Mouse (Mus musculus) Patski (cell line): ENCODE measurements at regions not wholly inside any gene's neighbourhood (a gene's known extent, or its start where the extent isn't known, plus 50 kb on each side); places are given as distances from the start of the nearest gene placed in this dataset.

Experiments
- ATAC-seq: fragments of 100-300 bp; one replicate; pipeline ENCODE4 v1.8.0; 2021
- CTCF ChIA-PET: fragments of 350-600 bp; sonication (Branson Sonifier 250); formaldehyde crosslinking; loops from one replicate; lab custom pipeline; 2022; ENCODE audit warnings: inconsistent platforms; lab: Charles Lee
- POLR2A ChIA-PET: fragments of 350-600 bp; sonication (Branson Sonifier 250); formaldehyde crosslinking; loops from one replicate; lab custom pipeline; 2022; ENCODE audit warnings: antibody characterized with exemption, inconsistent platforms; lab: Charles Lee
- DNase-seq: peaks from one replicate; pipeline ENCODE4 v3.0.0-alpha.2; 2011; ENCODE audit warnings: low read depth, low spot score
- H3K27me3 ChIP-seq: fragments of 371-371 bp; one replicate; pipeline ENCODE4 v1.5.1; 2021
- CTCF ChIP-seq: fragments of 100-300 bp; IDR thresholded peaks from one replicate; pipeline ENCODE4 v1.5.1; 2021
- in situ Hi-C: fragments of 300-500 bp; cut with MboI; formaldehyde crosslinking; loops from 3 replicates; pipeline ENCODE4 v1.11.1; 2018; ENCODE audit warnings: low pct_unique_long_range_greater_than_20kb, mixed read lengths

GRCm38 (mm10) chr7:75360874-75361273 lies 51.8 kb upstream of the Sv2b start:
- DNase-seq, result no peak
- POLR2A ChIA-PET, result no interaction called here
- no peak for ATAC-seq
- TF ChIP-seq CTCF, result no peak
- H3K27me3 ChIP-seq, result no peaks in the 10 kb centered on the region
- in situ Hi-C loops, result no loop called here
- CTCF ChIA-PET, result interaction anchor here (1.5 kb wide), 1 partner anchor 9 kb away, joined by 5 read pairs; no protein-coding TSS in a partner anchor

- CTCF ChIA-PET, result no interaction called here
- in situ Hi-C loops, result no loop called here
- DNase-seq (no peak), ATAC-seq (no peak)
- no peaks in the 10 kb centered on the region for H3K27me3 ChIP-seq
- no peak for TF ChIP-seq CTCF
- POLR2A ChIA-PET, result no interaction called here
These were observed 53.5 kb upstream of the Sv2b start for GRCm38 (mm10) chr7:75362541-75362940.

- H3K27me3 ChIP-seq, result no peaks in the 10 kb centered on the region
- ATAC-seq, result no peak
- CTCF ChIA-PET, result interaction anchor here (1.3 to 8.9 kb wide), 5 partner anchors 9 to 255 kb away, joined by 3 to 111 read pairs (median 3); no protein-coding TSS in a partner anchor
- POLR2A ChIA-PET, result no interaction called here
- TF ChIP-seq CTCF, result no peak
- DNase-seq, result no peak
- in situ Hi-C loops, result loop anchor here (5.0 kb wide), 1 partner anchor 228 kb away; no protein-coding TSS in a partner anchor
These were observed 56.4 kb upstream of the Sv2b start for GRCm38 (mm10) chr7:75365480-75365879.

GRCm38 (mm10) chr7:75366285-75366882 lies 57.3 kb upstream of the Sv2b start:
- peak; percentile 95 for TF ChIP-seq CTCF
- POLR2A ChIA-PET, result no interaction called here
- ATAC-seq (peak; percentile 57), DNase-seq (no peak)
- H3K27me3 ChIP-seq, result no peaks in the 10 kb centered on the region
- in situ Hi-C loops, result loop anchor here (5.0 kb wide), 1 partner anchor 229 kb away; no protein-coding TSS in a partner anchor
- CTCF ChIA-PET, result interaction anchor here (0.8 to 8.9 kb wide), 8 partner anchors 8 to 255 kb away, joined by 3 to 111 read pairs (median 3); no protein-coding TSS in a partner anchor

- no peaks in the 10 kb centered on the region for H3K27me3 ChIP-seq
- POLR2A ChIA-PET, result no interaction called here
- CTCF ChIA-PET, result interaction anchor here (0.7 to 8.9 kb wide), 3 partner anchors 191 to 512 kb away, joined by 3 to 111 read pairs (median 5); no protein-coding TSS in a partner anchor
- in situ Hi-C loops, result loop anchor here (5.0 kb wide), 1 partner anchor 231 kb away; no protein-coding TSS in a partner anchor
- DNase-seq (no peak), ATAC-seq (no peak)
- no peak for TF ChIP-seq CTCF
These were observed 59.3 kb upstream of the Sv2b start for GRCm38 (mm10) chr7:75368315-75368714.

GRCm38 (mm10) chr7:75369366-75369765 lies 60.3 kb upstream of the Sv2b start:
- DNase-seq (no peak), ATAC-seq (no peak)
- TF ChIP-seq CTCF, result no peak
- CTCF ChIA-PET, result interaction anchor here (0.5 to 8.9 kb wide), 4 partner anchors 8 to 371 kb away, joined by 3 to 111 read pairs (median 4); no protein-coding TSS in a partner anchor
- POLR2A ChIA-PET, result no interaction called here
- no peaks in the 10 kb centered on the region for H3K27me3 ChIP-seq
- in situ Hi-C loops, result loop anchor here (5.0 kb wide), 1 partner anchor 232 kb away; no protein-coding TSS in a partner anchor

GRCm38 (mm10) chr7:75370595-75371519 lies 61.8 kb upstream of the Sv2b start:
- no peaks in the 10 kb centered on the region for H3K27me3 ChIP-seq
- no peak for DNase-seq
- in situ Hi-C loops, result loop anchor here (10.0 kb wide), 1 partner anchor 344 kb away; no protein-coding TSS in a partner anchor
- POLR2A ChIA-PET, result interaction anchor here (0.7 kb wide), 1 partner anchor 128 kb away, joined by 3 read pairs; no protein-coding TSS in a partner anchor
- peak; percentile 87 for TF ChIP-seq CTCF
- CTCF ChIA-PET, result interaction anchor here (0.6 to 8.9 kb wide), 19 partner anchors 9 to 982 kb away, joined by 3 to 111 read pairs (median 4); no protein-coding TSS in a partner anchor
- ATAC-seq, result peak; percentile 80

GRCm38 (mm10) chr7:75371520-75371876 lies 62.4 kb upstream of the Sv2b start:
- DNase-seq (no peak), ATAC-seq (no peak)
- H3K27me3 ChIP-seq, result no peaks in the 10 kb centered on the region
- in situ Hi-C loops, result loop anchor here (10.0 kb wide), 1 partner anchor 343 kb away; no protein-coding TSS in a partner anchor
- no peak for TF ChIP-seq CTCF
- POLR2A ChIA-PET, result interaction anchor here (0.7 kb wide), 1 partner anchor 128 kb away, joined by 3 read pairs; no protein-coding TSS in a partner anchor
- CTCF ChIA-PET, result interaction anchor here (1.1 to 8.9 kb wide), 9 partner anchors 10 to 373 kb away, joined by 3 to 111 read pairs (median 5); no protein-coding TSS in a partner anchor

GRCm38 (mm10) chr7:75371991-75372390 lies 62.9 kb upstream of the Sv2b start:
- TF ChIP-seq CTCF, result no peak
- ATAC-seq (no peak), DNase-seq (no peak)
- H3K27me3 ChIP-seq, result no peaks in the 10 kb centered on the region
- ChIA-PET CTCF (interaction anchor here (2.2 to 8.9 kb wide), 2 partner anchors 27 to 236 kb away, joined by 10 to 111 read pairs; no protein-coding TSS in a partner anchor), POLR2A (no interaction called here)
- in situ Hi-C loops, result loop anchor here (10.0 kb wide), 1 partner anchor 343 kb away; no protein-coding TSS in a partner anchor
